Mouse (Mus musculus) heart, postnatal 0 days (tissue): ENCODE results near the gene Mad1l1.

Source experiments
- CTCF ChIP-seq: IDR thresholded peaks from 2 replicates; pipeline ENCODE4 v1.5.1; 2016; ENCODE audit warnings: antibody characterized with exemption, control low read depth, low read depth
- EP300 ChIP-seq: IDR thresholded peaks from 2 replicates; pipeline ENCODE4 v1.6.1; 2016; ENCODE audit warnings: antibody characterized with exemption, low read depth

GRCm38 (mm10) chr5:140352352-140352751 lies 31.0 kb upstream of the Mad1l1 start:
- no peak for TF ChIP-seq CTCF
- no peak for TF ChIP-seq EP300
